11 mouse cellular contexts compared by ENCODE assay signal in genomic region chr3:116127281-116127680, GRCm38 (mm10). TPM values are rescaled to one million over a fixed set of nuclear protein-coding genes. Genes with fewer than 3 reads are reported as not detected.
DNase-seq lines count a peak whose midpoint lies in the region; ATAC-seq and TF ChIP-seq lines count a peak whose summit lies in the region.
"Had no signal": no experiment of that assay in that cellular context is flagged by ENCODE, and none has a peak within 500 bp of the region (broad histone marks: within the 10 kb centered on the region; RNA-seq: fewer than 3 reads in every experiment).

No protein-coding gene starts in this region.

- ATAC-seq in kidney, postnatal 0 days (replicated peaks; ENCODE audit: low FRiP score, low read depth), result no peak
- ATAC-seq in forebrain, embryonic 11.5 days (replicated peaks; ENCODE audit: low FRiP score), result no peak
- peak; percentile 79 for ATAC-seq in limb, embryonic 11.5 days (ENCODE audit: insufficient number of reproducible peaks, low FRiP score, low TSS enrichment, low read depth)
- ATAC-seq in neural tube, embryonic 13.5 days (ENCODE audit: low read depth), result no peak; the same call in 1 of the 2 replicates
- ATAC-seq in frontal cortex, adult (ENCODE audit: low TSS enrichment), result no peak

- no peak for DNase-seq in kidney, postnatal 0 days (ENCODE audit: low spot score)
- no peak for DNase-seq in kidney, adult 8-10 months
- no peak for DNase-seq in forebrain, embryonic 11.5 days (ENCODE audit: low spot score)
- peak; percentile 83 for DNase-seq in limb, embryonic 11.5 days (ENCODE audit: low spot score)
- no peak for DNase-seq in T-cell, adult 2 months (ENCODE audit: low spot score)
- no peak for DNase-seq in layer of hippocampus, adult 8-10 months (ENCODE audit: low spot score in 2 of 2)
- DNase-seq: cerebellum, postnatal 10 days; thymus, postnatal 14 days had no signal

- TF ChIP-seq CTCF in kidney, postnatal 0 days (IDR thresholded peaks at IDR 0.05; ENCODE audit: low read depth), result no peak

- H3K27ac ChIP-seq in kidney, postnatal 0 days, result no peak overlapping the region
- H3K27ac ChIP-seq in forebrain, embryonic 11.5 days (ENCODE audit: low read depth, low read length), result no peak overlapping the region
- H3K27ac ChIP-seq in limb, embryonic 11.5 days (replicated peaks; ENCODE audit: low read depth, low read length), result peak overlapping the region; percentile 81
- H3K27ac ChIP-seq in neural tube, embryonic 13.5 days (replicated peaks), result 0 out of 2 replicates have a peak overlapping the region, but pooled peaks have one; percentile 18
- H3K27ac ChIP-seq: macrophage had no signal

- H3K27me3 ChIP-seq in kidney, postnatal 0 days (ENCODE audit: insufficient read depth, low read length), result no peaks in the 10 kb centered on the region
- H3K27me3 ChIP-seq in forebrain, embryonic 11.5 days (ENCODE audit: control insufficient read depth, insufficient read depth, low read length), result no peaks in the 10 kb centered on the region; the same call in 1 of the 2 replicates
- no peaks in the 10 kb centered on the region for H3K27me3 ChIP-seq in limb, embryonic 11.5 days (ENCODE audit: control insufficient read depth, insufficient read depth, low read length)
- H3K27me3 ChIP-seq in neural tube, embryonic 13.5 days, result no peaks in the 10 kb centered on the region

- H3K9me3 ChIP-seq in kidney, postnatal 0 days (replicated peaks; ENCODE audit: low read length), result no peaks in the 10 kb centered on the region
- no peaks in the 10 kb centered on the region for H3K9me3 ChIP-seq in forebrain, embryonic 11.5 days (ENCODE audit: control insufficient read depth, low read length)
- H3K9me3 ChIP-seq in limb, embryonic 11.5 days (ENCODE audit: control insufficient read depth, low read length), result no peaks in the 10 kb centered on the region
- H3K9me3 ChIP-seq in neural tube, embryonic 13.5 days, result no peaks in the 10 kb centered on the region

- peaks cover 3% of the 10 kb centered on the region; the same call in 1 of the 2 replicates for H3K4me1 ChIP-seq in kidney, postnatal 0 days (replicated peaks; ENCODE audit: insufficient read depth, low read length)
- peaks cover 10% of the 10 kb centered on the region for H3K4me1 ChIP-seq in forebrain, embryonic 11.5 days (replicated peaks; ENCODE audit: control insufficient read depth, insufficient read depth, low read length)
- H3K4me1 ChIP-seq in limb, embryonic 11.5 days (ENCODE audit: control insufficient read depth, insufficient read depth, low read length), result peaks cover 9% of the 10 kb centered on the region
- peaks cover 22% of the 10 kb centered on the region for H3K4me1 ChIP-seq in neural tube, embryonic 13.5 days (replicated peaks)

- peak overlapping the region; percentile 34 for H3K4me2 ChIP-seq in kidney, postnatal 0 days (ENCODE audit: low read length)
- peak overlapping the region; percentile 15; the same call in 1 of the 2 replicates for H3K4me2 ChIP-seq in forebrain, embryonic 11.5 days (ENCODE audit: low read depth, low read length, severe bottlenecking)
- H3K4me2 ChIP-seq in limb, embryonic 11.5 days (ENCODE audit: low read depth, severe bottlenecking), result peak overlapping the region; percentile 42
- peak overlapping the region; percentile 47 for H3K4me2 ChIP-seq in neural tube, embryonic 13.5 days

- no peaks in the 10 kb centered on the region for H3K36me3 ChIP-seq in kidney, postnatal 0 days (ENCODE audit: insufficient read depth, low read length)
- H3K36me3 ChIP-seq in forebrain, embryonic 11.5 days (ENCODE audit: control insufficient read depth, insufficient read depth, low read length), result no peaks in the 10 kb centered on the region
- peaks cover 2% of the 10 kb centered on the region; the same call in 1 of the 2 replicates for H3K36me3 ChIP-seq in limb, embryonic 11.5 days (ENCODE audit: control insufficient read depth, insufficient read depth, low read length)
- no peaks in the 10 kb centered on the region for H3K36me3 ChIP-seq in neural tube, embryonic 13.5 days

- no peak overlapping the region for H3K9ac ChIP-seq in kidney, postnatal 0 days (ENCODE audit: low read depth, low read length)
- no peak overlapping the region for H3K9ac ChIP-seq in forebrain, embryonic 11.5 days (ENCODE audit: low read length)
- H3K9ac ChIP-seq in limb, embryonic 11.5 days (ENCODE audit: low read length), result no peak overlapping the region
- peak overlapping the region; percentile 8; the same call in 1 of the 2 replicates for H3K9ac ChIP-seq in neural tube, embryonic 13.5 days

- 19% methylated on average over 2 of the region's 2 CpGs for WGBS in kidney, postnatal 0 days
- WGBS in forebrain, embryonic 11.5 days, result 33% methylated on average over 2 of the region's 2 CpGs
- 4% methylated on average over 2 of the region's 2 CpGs for WGBS in limb, embryonic 11.5 days
- WGBS in neural tube, embryonic 13.5 days, result 32% methylated on average over 2 of the region's 2 CpGs

- H3K4me3 ChIP-seq in kidney, postnatal 0 days (replicated peaks; ENCODE audit: low read depth, low read length), result no peak overlapping the region; the same call in 1 of the 2 replicates
- H3K4me3 ChIP-seq in forebrain, embryonic 11.5 days (ENCODE audit: low read depth, low read length), result 0 out of 2 replicates have a peak overlapping the region, but pooled peaks have one; percentile 2
- peak overlapping the region; percentile 45 for H3K4me3 ChIP-seq in limb, embryonic 11.5 days (ENCODE audit: low read depth, low read length)
- peak overlapping the region; percentile 35 for H3K4me3 ChIP-seq in neural tube, embryonic 13.5 days

RNA-seq across cellular contexts. Expression of gene Vcam1, which starts 2.2 kb away (rescaled TPM):
- 22.3 and 24.9 TPM in 2 replicates for polyA plus RNA-seq in kidney, postnatal 0 days (2015; fragmentation: Nextera tagmentation; extraction: Ambion mirVana)
- polyA plus RNA-seq in forebrain, embryonic 11.5 days (2014; fragmentation: Nextera tagmentation; extraction: Ambion mirVana), result 36.5 and 39.5 TPM in 2 replicates
- 74.3 and 78.8 TPM in 2 replicates for polyA plus RNA-seq in limb, embryonic 11.5 days (2014; fragmentation: Nextera tagmentation; extraction: Ambion mirVana)
- 27.9 and 37.4 TPM in 2 replicates for polyA plus RNA-seq in neural tube, embryonic 13.5 days (2015; fragmentation: Nextera tagmentation; extraction: Ambion mirVana)
- total RNA-seq in layer of hippocampus, adult 8-10 months (2022), result 10 to 100 TPM; 21.2 to 29.7 (median 23.9) TPM

Comparison
In these comparisons a context has a peak if more than half of its experiments do, and no peak if none do; other contexts are left out.
1. H3K27ac ChIP-seq: peak in limb, embryonic 11.5 days (single experiment) and neural tube, embryonic 13.5 days (single experiment); none in kidney, postnatal 0 days (single experiment) and forebrain, embryonic 11.5 days (single experiment).
2. Peak in every context shown above with its lines, with median percentiles within 50 percentile points of each other: H3K4me2 ChIP-seq.